Mouse (Mus musculus): ENCODE results near the gene Dapk1.

- no peak for TF ChIP-seq CTCF (IDR thresholded peaks at IDR 0.05; ENCODE audit: low read depth)
- no peak for TF ChIP-seq EP300 (IDR thresholded peaks at IDR 0.05; ENCODE audit: low read depth)
Observed at GRCm38 (mm10) chr13:60618287-60618686, 16.5 kb downstream of the Dapk1 start.
